Mouse (Mus musculus): ENCODE data around the gene Hsp90ab1. TPM values are rescaled to one million over a fixed set of nuclear protein-coding genes. Genes with fewer than 3 reads are reported as not detected.

Hsp90ab1 gene
- polyA plus RNA-seq, 1 experiment from 2014 or later, result 1,233 TPM

- H3K27ac ChIP-seq (replicated peaks in 1 of 2; ENCODE audit: control insufficient read depth in 1 of 2, insufficient read depth in 1 of 2, low read depth in 2 of 2, low read length in 2 of 2), result no peak overlapping the region
- peaks cover 8 to 13% of the 10 kb centered on the region in 2 experiments; a peak in 3 of 4 replicates for H3K4me1 ChIP-seq (ENCODE audit: control insufficient read depth in 2 of 2, insufficient read depth in 2 of 2, low read length in 2 of 2)
- H3K36me3 ChIP-seq (ENCODE audit: control insufficient read depth, insufficient read depth, low read length), result 0 out of 2 replicates have a peak, but pooled peaks cover 1% of the 10 kb centered on the region
- no peak for ATAC-seq (ENCODE audit: insufficient number of reproducible peaks, insufficient read depth, low FRiP score, low read depth)
- no peak overlapping the region for H3K4me2 ChIP-seq (ENCODE audit: low read length)
- H3K9ac ChIP-seq (ENCODE audit: low read length), result no peak overlapping the region
- H3K4me3 ChIP-seq (ENCODE audit: control insufficient read depth in 1 of 2, insufficient read depth in 1 of 2, low read depth in 1 of 2, low read length in 2 of 2), result no peak overlapping the region
- 80% methylated on average over 15 of the region's 15 CpGs for WGBS
- H3K27me3 ChIP-seq (ENCODE audit: control insufficient read depth, insufficient read depth, low read length), result peaks cover 9% of the 10 kb centered on the region; the same call in 1 of the 2 replicates
- H3K9me3 ChIP-seq (ENCODE audit: control insufficient read depth, low read length), result no peaks in the 10 kb centered on the region
Observed at GRCm38 (mm10) chr17:45559732-45560525, 13.1 kb downstream of the Hsp90ab1 start.

GRCm38 (mm10) chr17:45557998-45558862 is 14.8 kb downstream of the Hsp90ab1 start:
- Histone ChIP-seq H3K27ac (replicated peaks in 1 of 2; ENCODE audit: control insufficient read depth in 1 of 2, insufficient read depth in 1 of 2, low read depth in 2 of 2, low read length in 2 of 2) (no peak overlapping the region), H3K4me2 (ENCODE audit: low read length) (no peak overlapping the region), H3K4me1 (ENCODE audit: control insufficient read depth in 2 of 2, insufficient read depth in 2 of 2, low read length in 2 of 2) (peaks cover 3 to 8% of the 10 kb centered on the region in 2 experiments; a peak in 3 of 4 replicates), H3K27me3 (ENCODE audit: control insufficient read depth, insufficient read depth, low read length) (peaks cover 15% of the 10 kb centered on the region; the same call in 1 of the 2 replicates), H3K36me3 (ENCODE audit: control insufficient read depth, insufficient read depth, low read length) (no peaks in the 10 kb centered on the region), H3K4me3 (ENCODE audit: control insufficient read depth in 1 of 2, insufficient read depth in 1 of 2, low read depth in 1 of 2, low read length in 2 of 2) (no peak overlapping the region), H3K9me3 (ENCODE audit: control insufficient read depth, low read length) (no peaks in the 10 kb centered on the region), H3K9ac (ENCODE audit: low read length) (0 out of 2 replicates have a peak overlapping the region, but pooled peaks have one; percentile 12)
- WGBS, result 68% methylated on average over 16 of the region's 16 CpGs
- ATAC-seq (ENCODE audit: insufficient number of reproducible peaks, insufficient read depth, low FRiP score, low read depth), result no peak

GRCm38 (mm10) chr17:45557246-45557824 is 15.7 kb downstream of the Hsp90ab1 start:
- H3K9ac ChIP-seq (ENCODE audit: low read length), result no peak overlapping the region; the same call in 1 of the 2 replicates
- peaks cover 20% of the 10 kb centered on the region; the same call in 1 of the 2 replicates for H3K27me3 ChIP-seq (ENCODE audit: control insufficient read depth, insufficient read depth, low read length)
- H3K36me3 ChIP-seq (ENCODE audit: control insufficient read depth, insufficient read depth, low read length), result no peaks in the 10 kb centered on the region
- no peak overlapping the region for H3K27ac ChIP-seq (replicated peaks in 1 of 2; ENCODE audit: control insufficient read depth in 1 of 2, insufficient read depth in 1 of 2, low read depth in 2 of 2, low read length in 2 of 2)
- ATAC-seq (ENCODE audit: insufficient number of reproducible peaks, insufficient read depth, low FRiP score, low read depth), result no peak
- no peak overlapping the region for H3K4me3 ChIP-seq (ENCODE audit: control insufficient read depth in 1 of 2, insufficient read depth in 1 of 2, low read depth in 1 of 2, low read length in 2 of 2)
- H3K4me1 ChIP-seq (ENCODE audit: control insufficient read depth in 2 of 2, insufficient read depth in 2 of 2, low read length in 2 of 2), result peaks cover 3 to 8% of the 10 kb centered on the region in 2 experiments; a peak in 3 of 4 replicates
- 69% methylated on average over 5 of the region's 7 CpGs for WGBS
- H3K9me3 ChIP-seq (ENCODE audit: control insufficient read depth, low read length), result no peaks in the 10 kb centered on the region
- H3K4me2 ChIP-seq (ENCODE audit: low read length), result peak overlapping the region; percentile 98

- H3K9me3 ChIP-seq (ENCODE audit: control insufficient read depth, low read length), result no peaks in the 10 kb centered on the region
- peaks cover 6 to 11% of the 10 kb centered on the region in 2 experiments for H3K4me1 ChIP-seq (ENCODE audit: control insufficient read depth in 2 of 2, insufficient read depth in 2 of 2, low read length in 2 of 2)
- WGBS, result 64% methylated on average over 3 of the region's 3 CpGs
- no peak overlapping the region for H3K27ac ChIP-seq (replicated peaks in 1 of 2; ENCODE audit: control insufficient read depth in 1 of 2, insufficient read depth in 1 of 2, low read depth in 2 of 2, low read length in 2 of 2)
- no peaks in the 10 kb centered on the region for H3K36me3 ChIP-seq (ENCODE audit: control insufficient read depth, insufficient read depth, low read length)
- peak overlapping the region; percentile 79; the same call in 1 of the 2 replicates for H3K9ac ChIP-seq (ENCODE audit: low read length)
- H3K4me2 ChIP-seq (ENCODE audit: low read length), result peak overlapping the region; percentile 98
- ATAC-seq (ENCODE audit: insufficient number of reproducible peaks, insufficient read depth, low FRiP score, low read depth), result no peak
- H3K27me3 ChIP-seq (ENCODE audit: control insufficient read depth, insufficient read depth, low read length), result peaks cover 20% of the 10 kb centered on the region; the same call in 1 of the 2 replicates
- H3K4me3 ChIP-seq (ENCODE audit: control insufficient read depth in 1 of 2, insufficient read depth in 1 of 2, low read depth in 1 of 2, low read length in 2 of 2), result peak overlapping the region; percentile 66 to 69; a peak in 3 of 4 replicates
Observed at GRCm38 (mm10) chr17:45556514-45557245, 16.4 kb downstream of the Hsp90ab1 start.

- Histone ChIP-seq H3K27me3 (ENCODE audit: control insufficient read depth, insufficient read depth, low read length) (peaks cover 22% of the 10 kb centered on the region), H3K27ac (replicated peaks in 1 of 2; ENCODE audit: control insufficient read depth in 1 of 2, insufficient read depth in 1 of 2, low read depth in 2 of 2, low read length in 2 of 2) (no peak overlapping the region), H3K4me2 (ENCODE audit: low read length) (peak overlapping the region; percentile 98), H3K36me3 (ENCODE audit: control insufficient read depth, insufficient read depth, low read length) (no peaks in the 10 kb centered on the region), H3K4me3 (ENCODE audit: control insufficient read depth in 1 of 2, insufficient read depth in 1 of 2, low read depth in 1 of 2, low read length in 2 of 2) (peak overlapping the region; percentile 66 to 69), H3K9ac (ENCODE audit: low read length) (peak overlapping the region; percentile 79), H3K9me3 (ENCODE audit: control insufficient read depth, low read length) (no peaks in the 10 kb centered on the region), H3K4me1 (ENCODE audit: control insufficient read depth in 2 of 2, insufficient read depth in 2 of 2, low read length in 2 of 2) (peaks cover 6 to 11% of the 10 kb centered on the region in 2 experiments)
- 3% methylated on average over 14 of the region's 14 CpGs for WGBS
- no peak for ATAC-seq (ENCODE audit: insufficient number of reproducible peaks, insufficient read depth, low FRiP score, low read depth)
Observed at GRCm38 (mm10) chr17:45556107-45556489, 17.0 kb downstream of the Hsp90ab1 start.

- H3K4me2 ChIP-seq (ENCODE audit: low read length), result peak within 1 kb of the TSS; percentile 98
- no peaks in the 10 kb centered on the region for H3K36me3 ChIP-seq (ENCODE audit: control insufficient read depth, insufficient read depth, low read length)
- peak within 1 kb of the TSS; percentile 66 to 69 for H3K4me3 ChIP-seq (ENCODE audit: control insufficient read depth in 1 of 2, insufficient read depth in 1 of 2, low read depth in 1 of 2, low read length in 2 of 2)
- peaks cover 6 to 11% of the 10 kb centered on the region in 2 experiments for H3K4me1 ChIP-seq (ENCODE audit: control insufficient read depth in 2 of 2, insufficient read depth in 2 of 2, low read length in 2 of 2)
- under 1% methylated on average over 45 of the region's 45 CpGs for WGBS
- no peaks in the 10 kb centered on the region for H3K9me3 ChIP-seq (ENCODE audit: control insufficient read depth, low read length)
- peak; percentile 70 for ATAC-seq (ENCODE audit: insufficient number of reproducible peaks, insufficient read depth, low FRiP score, low read depth)
- 0 out of 4 replicates have a peak within 1 kb of the TSS, but pooled peaks of 1 of the 2 experiments have one; percentile 19 for H3K27ac ChIP-seq (replicated peaks in 1 of 2; ENCODE audit: control insufficient read depth in 1 of 2, insufficient read depth in 1 of 2, low read depth in 2 of 2, low read length in 2 of 2)
- H3K9ac ChIP-seq (ENCODE audit: low read length), result peak within 1 kb of the TSS; percentile 79
- peaks cover 27% of the 10 kb centered on the region for H3K27me3 ChIP-seq (ENCODE audit: control insufficient read depth, insufficient read depth, low read length)
Observed at GRCm38 (mm10) chr17:45555452-45556106, 17.5 kb downstream of the Hsp90ab1 start, which contains the start of gene Nfkbie. Gene Nfkbie, plus strand, starts transcription at chr17:45555703.

All from heart, embryonic 14.5 days (tissue).